Mouse (Mus musculus) retina, postnatal 7 days (tissue): Measurements from ENCODE around the gene Gm44511.
A peak's percentile ranks its signal among the peaks of the same experiment; 100 is the strongest.

ENCODE experiments used
- DNase-seq: peaks from one replicate; pipeline ENCODE4 v3.0.0-alpha.2; 2012; ENCODE audit warnings: low read depth, low spot score

The Gm44511 gene

GRCm38 (mm10) chr6:128826132-128826531 lies at the start of gene Gm44511, which contains the start of gene Klrb1b:
TSS of gene Gm44511 (minus strand) at chr6:128826315.
TSS of gene Klrb1b (minus strand) at chr6:128826331.
- DNase-seq, result no peak

- DNase-seq, result no peak
These were observed 45.9 kb upstream of the Gm44511 start for GRCm38 (mm10) chr6:128871910-128872610.

GRCm38 (mm10) chr6:128868861-128869260 lies 42.7 kb upstream of the Gm44511 start:
- no peak for DNase-seq

- no peak for DNase-seq
These were observed 31.9 kb upstream of the Gm44511 start for GRCm38 (mm10) chr6:128857976-128858375.

GRCm38 (mm10) chr6:128856250-128856649 lies 30.1 kb upstream of the Gm44511 start:
- no peak for DNase-seq

- DNase-seq, result no peak
These were observed 29.4 kb upstream of the Gm44511 start for GRCm38 (mm10) chr6:128855477-128855876.

- DNase-seq, result no peak
These were observed 28.8 kb upstream of the Gm44511 start for GRCm38 (mm10) chr6:128854895-128855294.

GRCm38 (mm10) chr6:128854024-128854820 lies 28.1 kb upstream of the Gm44511 start:
- no peak for DNase-seq

GRCm38 (mm10) chr6:128852766-128853165 lies 26.7 kb upstream of the Gm44511 start:
- DNase-seq, result no peak

GRCm38 (mm10) chr6:128851151-128851550 lies 25.0 kb upstream of the Gm44511 start:
- no peak for DNase-seq

- DNase-seq, result no peak
These were observed 24.6 kb upstream of the Gm44511 start for GRCm38 (mm10) chr6:128850671-128851070.

- no peak for DNase-seq
These were observed 23.8 kb upstream of the Gm44511 start for GRCm38 (mm10) chr6:128849902-128850301.

GRCm38 (mm10) chr6:128847401-128847800 lies 21.3 kb upstream of the Gm44511 start:
- DNase-seq, result no peak

- no peak for DNase-seq
These were observed 20.0 kb upstream of the Gm44511 start for GRCm38 (mm10) chr6:128845998-128846542.

- peak; percentile 85 for DNase-seq
These were observed 19.3 kb upstream of the Gm44511 start for GRCm38 (mm10) chr6:128845319-128845979.

GRCm38 (mm10) chr6:128844586-128845080 lies 18.5 kb upstream of the Gm44511 start:
- DNase-seq, result no peak

GRCm38 (mm10) chr6:128844131-128844530 lies 18.0 kb upstream of the Gm44511 start:
- no peak for DNase-seq

- no peak for DNase-seq
These were observed 17.4 kb upstream of the Gm44511 start for GRCm38 (mm10) chr6:128843479-128843992.

- DNase-seq, result peak; percentile 95
These were observed 16.9 kb upstream of the Gm44511 start for GRCm38 (mm10) chr6:128842945-128843478.

GRCm38 (mm10) chr6:128842356-128842944 lies 16.3 kb upstream of the Gm44511 start:
- no peak for DNase-seq
